Mouse (Mus musculus) forebrain, embryonic 11.5 days (tissue): ENCODE results near the gene Frmd7. TPM values are rescaled to one million over a fixed set of nuclear protein-coding genes. Genes with fewer than 3 reads are reported as not detected.

Source experiments
- ATAC-seq: fragments of 200-750 bp; cut with Nextera tagmentation; replicated peaks from 2 replicates; pipeline ENCODE4 v1.8.0; 2017; ENCODE audit warnings: moderate TSS enrichment; ENCODE audit not compliant: low FRiP score
- DNase-seq: peaks from one replicate; pipeline ENCODE4 v3.0.0-alpha.2; 2017; ENCODE audit warnings: low spot score
- H3K27ac ChIP-seq: fragments of 300-500 bp; sonication (generic); 2 replicates; pipeline ENCODE4 v1.5.1; 2014; ENCODE audit warnings: low read depth, low read length
- H3K27me3 ChIP-seq: fragments of 300-500 bp; sonication (generic); 2 replicates; pipeline ENCODE4 v1.6.1; 2014; ENCODE audit warnings: mild to moderate bottlenecking, low read length, mixed read lengths; ENCODE audit not compliant: control insufficient read depth, insufficient read depth
- H3K36me3 ChIP-seq: fragments of 300-500 bp; sonication (generic); 2 replicates; pipeline ENCODE4 v1.6.1; 2014; ENCODE audit warnings: mild to moderate bottlenecking, low read length, moderate library complexity, mixed read lengths; ENCODE audit not compliant: control insufficient read depth, insufficient read depth
- H3K4me1 ChIP-seq: fragments of 300-500 bp; sonication (generic); replicated peaks from 2 replicates; pipeline ENCODE4 v1.6.1; 2014; ENCODE audit warnings: low read length, mixed read lengths; ENCODE audit not compliant: control insufficient read depth, insufficient read depth
- H3K4me2 ChIP-seq: fragments of 300-500 bp; sonication (generic); 2 replicates; pipeline ENCODE4 v1.6.1; 2014; ENCODE audit warnings: low read depth, mild to moderate bottlenecking, low read length, moderate library complexity, mixed read lengths; ENCODE audit not compliant: severe bottlenecking
- H3K4me3 ChIP-seq: fragments of 300-500 bp; sonication (generic); 2 replicates; pipeline ENCODE4 v1.5.1; 2014; ENCODE audit warnings: low read depth, low read length
- H3K9ac ChIP-seq: fragments of 300-500 bp; sonication (generic); 2 replicates; pipeline ENCODE4 v1.6.1; 2014; ENCODE audit warnings: low read length
- H3K9me3 ChIP-seq: fragments of 300-500 bp; sonication (generic); 2 replicates; pipeline ENCODE4 v1.6.1; 2016; ENCODE audit warnings: low read length, mixed read lengths; ENCODE audit not compliant: control insufficient read depth
- WGBS: fragments of 180-500 bp; shearing (Covaris S2); extraction: QIAGEN DNeasy Blood & Tissue Kit; methylation state at CpG from one replicate; pipeline ENCODE4 v1.1.7; 2014; 5-methylcytosine and 5-hydroxymethylcytosine counted together
- polyA plus RNA-seq: library from polyadenylated mRNA; unstranded; fragments of >200 nt; fragmentation: Nextera tagmentation; extraction: Ambion mirVana; gene quantifications from 2 replicates; pipeline ENCODE4 v1.2.1, GENCODE M21; 2014

Frmd7 gene
- not detected in 2 replicates for polyA plus RNA-seq

DNA sequence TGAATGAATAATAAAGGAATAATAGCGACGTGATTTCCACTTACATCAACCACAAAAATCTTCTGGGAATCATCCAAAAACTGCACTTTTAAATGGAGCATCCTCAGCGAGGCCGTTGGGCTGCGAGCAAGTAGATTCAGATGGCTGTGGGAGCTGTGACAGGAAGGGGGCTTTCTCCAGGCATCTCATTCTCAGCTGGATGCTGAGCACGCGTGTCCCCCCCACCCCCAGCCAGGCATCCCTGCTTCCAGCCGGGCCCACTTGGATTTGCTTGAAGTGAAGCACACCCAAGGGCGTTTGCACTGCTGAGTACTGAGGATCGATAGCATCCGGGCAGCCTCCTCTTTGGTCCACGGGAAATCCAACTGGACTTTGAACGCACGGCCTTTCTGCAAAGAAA lies at the start of gene Frmd7:
TSS of gene Frmd7 (minus strand) at position 101 of the 400 bp plus-strand sequence.
- H3K4me1 ChIP-seq: no peaks in the 10 kb centered on the region
- no peaks in the 10 kb centered on the region for H3K27me3 ChIP-seq
- DNase-seq (no peak), ATAC-seq (no peak)
- H3K4me2 ChIP-seq: no peak within 1 kb of the TSS
- no peaks in the 10 kb centered on the region for H3K36me3 ChIP-seq
- no peaks in the 10 kb centered on the region for H3K9me3 ChIP-seq
- H3K4me3 ChIP-seq: no peak within 1 kb of the TSS
- no peak within 1 kb of the TSS for H3K27ac ChIP-seq
- no peak within 1 kb of the TSS for H3K9ac ChIP-seq
- WGBS: 71% methylated on average over 14 of the region's 14 CpGs

DNA sequence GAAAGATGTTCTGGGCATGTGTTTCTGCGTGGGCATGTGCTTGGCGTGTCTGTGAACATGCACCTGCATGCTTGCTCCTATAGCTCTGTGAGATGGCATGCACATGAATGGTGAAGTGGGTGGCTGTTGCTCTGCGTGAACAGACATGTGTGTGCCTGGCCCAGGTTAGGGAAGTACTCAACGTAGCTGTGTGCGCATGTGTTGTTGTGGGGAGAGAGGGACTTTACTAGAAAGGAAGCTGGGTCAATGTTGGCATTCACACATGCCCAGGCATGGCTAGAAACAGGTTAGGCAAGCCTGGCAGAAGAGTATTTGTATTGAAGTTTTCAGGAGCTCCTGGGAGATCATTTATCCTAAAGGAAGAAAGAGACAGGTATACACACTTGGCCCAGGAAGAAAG lies 48.8 kb upstream of the Frmd7 start:
- H3K27ac ChIP-seq: no peak overlapping the region
- no peak overlapping the region for H3K4me2 ChIP-seq
- 88% methylated on average over 5 of the region's 5 CpGs for WGBS
- H3K36me3 ChIP-seq: no peaks in the 10 kb centered on the region
- ATAC-seq: no peak
- H3K4me1 ChIP-seq: no peaks in the 10 kb centered on the region
- DNase-seq: no peak
- H3K9me3 ChIP-seq: no peaks in the 10 kb centered on the region
- H3K4me3 ChIP-seq: no peak overlapping the region
- no peaks in the 10 kb centered on the region for H3K27me3 ChIP-seq
- no peak overlapping the region for H3K9ac ChIP-seq

- no peak overlapping the region for H3K4me2 ChIP-seq
- no peaks in the 10 kb centered on the region for H3K36me3 ChIP-seq
- DNase-seq (no peak), ATAC-seq (no peak)
- no peak overlapping the region for H3K9ac ChIP-seq
- H3K9me3 ChIP-seq: no peaks in the 10 kb centered on the region
- no peaks in the 10 kb centered on the region for H3K4me1 ChIP-seq
- H3K4me3 ChIP-seq: no peak overlapping the region
- WGBS: 84% methylated on average over 6 of the region's 6 CpGs
- no peak overlapping the region for H3K27ac ChIP-seq
- H3K27me3 ChIP-seq: no peaks in the 10 kb centered on the region
Observed at GRCm38 (mm10) chrX:50989940-50990339, 47.4 kb upstream of the Frmd7 start.

- no peak overlapping the region for H3K4me2 ChIP-seq
- no peak for ATAC-seq
Observed at GRCm38 (mm10) chrX:50988581-50988980, 46.1 kb upstream of the Frmd7 start.

DNA sequence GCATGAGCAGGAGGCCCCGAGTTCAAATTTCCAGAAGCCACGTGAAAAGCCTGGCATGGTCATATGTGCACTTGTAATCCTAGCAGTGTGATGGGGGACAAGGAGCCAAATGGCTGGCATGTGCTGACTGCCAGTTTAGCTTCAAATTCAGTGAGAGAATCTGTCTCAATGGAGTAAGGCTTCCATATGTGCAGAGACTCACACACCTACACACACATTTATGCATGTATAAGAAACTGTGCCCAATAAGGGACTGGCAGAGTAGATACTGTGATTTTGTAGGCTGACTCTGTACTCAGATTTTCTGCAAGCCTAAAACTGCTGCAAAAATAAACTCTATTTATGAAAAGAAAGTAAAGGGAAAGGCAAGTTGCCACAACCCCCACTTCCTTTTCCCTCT lies 35.9 kb upstream of the Frmd7 start:
- H3K4me1 ChIP-seq: no peaks in the 10 kb centered on the region
- ATAC-seq: no peak
- H3K9ac ChIP-seq: no peak overlapping the region
- no peaks in the 10 kb centered on the region for H3K36me3 ChIP-seq
- H3K4me2 ChIP-seq: no peak overlapping the region
- no peak overlapping the region for H3K4me3 ChIP-seq
- H3K9me3 ChIP-seq: no peaks in the 10 kb centered on the region
- H3K27ac ChIP-seq: no peak overlapping the region
- WGBS: 75% methylated on average over 2 of the region's 2 CpGs
- H3K27me3 ChIP-seq: no peaks in the 10 kb centered on the region
- no peak for DNase-seq

More at GRCm38 (mm10) chrX:50988581-50988980, 46.1 kb upstream of the Frmd7 start:
- Histone ChIP-seq H3K27me3 (no peaks in the 10 kb centered on the region), H3K4me1 (no peaks in the 10 kb centered on the region), H3K27ac (no peak overlapping the region), H3K9me3 (no peaks in the 10 kb centered on the region), H3K4me3 (no peak overlapping the region), H3K9ac (no peak overlapping the region), H3K36me3 (no peaks in the 10 kb centered on the region)
- 50% methylated on average over 1 of the region's 1 CpGs for WGBS
- no peak for DNase-seq

DNA sequence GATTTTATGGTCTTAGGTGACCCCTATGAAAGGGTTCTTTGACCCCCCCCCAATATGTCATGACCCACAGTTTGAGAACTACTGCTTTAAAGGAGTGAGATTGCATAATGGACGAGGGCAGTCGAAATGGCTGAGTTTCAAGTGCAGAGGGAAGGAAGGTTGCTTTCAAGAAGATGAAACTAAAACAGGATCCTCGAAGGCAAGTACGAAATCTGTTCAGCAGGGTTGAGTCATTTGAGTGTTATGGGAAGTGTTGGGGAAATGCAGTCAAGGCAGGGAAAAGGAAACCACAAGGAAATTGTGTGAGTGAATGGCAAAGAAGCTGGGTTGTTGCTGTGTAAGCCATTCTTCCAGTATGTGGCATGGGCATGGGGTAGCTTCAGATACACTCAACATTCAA lies 29.6 kb upstream of the Frmd7 start:
- DNase-seq (no peak), ATAC-seq (no peak)
- 86% methylated on average over 4 of the region's 4 CpGs for WGBS
- no peak overlapping the region for H3K27ac ChIP-seq
- H3K4me2 ChIP-seq: no peak overlapping the region
- H3K9me3 ChIP-seq: no peaks in the 10 kb centered on the region
- no peaks in the 10 kb centered on the region for H3K27me3 ChIP-seq
- H3K4me3 ChIP-seq: no peak overlapping the region
- H3K4me1 ChIP-seq: no peaks in the 10 kb centered on the region
- no peak overlapping the region for H3K9ac ChIP-seq
- no peaks in the 10 kb centered on the region for H3K36me3 ChIP-seq

- H3K4me3 ChIP-seq: no peak overlapping the region
- no peak overlapping the region for H3K4me2 ChIP-seq
- H3K9me3 ChIP-seq: no peaks in the 10 kb centered on the region
- no peaks in the 10 kb centered on the region for H3K27me3 ChIP-seq
- H3K9ac ChIP-seq: no peak overlapping the region
- no peak overlapping the region for H3K27ac ChIP-seq
- no peak for ATAC-seq
- WGBS: 82% methylated on average over 5 of the region's 5 CpGs
- no peaks in the 10 kb centered on the region for H3K4me1 ChIP-seq
- no peak for DNase-seq
- H3K36me3 ChIP-seq: no peaks in the 10 kb centered on the region
Observed at GRCm38 (mm10) chrX:50969907-50970306, 27.4 kb upstream of the Frmd7 start.

GRCm38 (mm10) chrX:50968157-50968932 lies 25.8 kb upstream of the Frmd7 start:
- Histone ChIP-seq H3K9me3 (no peaks in the 10 kb centered on the region), H3K9ac (no peak overlapping the region), H3K4me3 (no peak overlapping the region), H3K27me3 (no peaks in the 10 kb centered on the region), H3K27ac (no peak overlapping the region), H3K36me3 (no peaks in the 10 kb centered on the region), H3K4me2 (no peak overlapping the region), H3K4me1 (no peaks in the 10 kb centered on the region)
- ATAC-seq: no peak
- DNase-seq: no peak
- 79% methylated on average over 10 of the region's 10 CpGs for whole genome bisulfite sequencing

- ATAC-seq: no peak
- Histone ChIP-seq H3K4me1 (no peaks in the 10 kb centered on the region), H3K27ac (no peak overlapping the region)
Observed at GRCm38 (mm10) chrX:50965157-50965556, 22.6 kb upstream of the Frmd7 start.

More at GRCm38 (mm10) chrX:50965157-50965556, 22.6 kb upstream of the Frmd7 start:
- no peaks in the 10 kb centered on the region for H3K9me3 ChIP-seq
- H3K4me3 ChIP-seq: no peak overlapping the region
- H3K9ac ChIP-seq: no peak overlapping the region
- DNase-seq: no peak
- no peaks in the 10 kb centered on the region for H3K27me3 ChIP-seq
- no peaks in the 10 kb centered on the region for H3K36me3 ChIP-seq
- WGBS: 75% methylated on average over 3 of the region's 3 CpGs
- H3K4me2 ChIP-seq: no peak overlapping the region
